Mouse (Mus musculus) forebrain, embryonic 13.5 days (tissue): Measurements from ENCODE around the gene Tamm41. TPM values are rescaled to one million over a fixed set of nuclear protein-coding genes. Genes with fewer than 3 reads are reported as not detected.

Experiments
- ATAC-seq: fragments of 200-750 bp; cut with Nextera tagmentation; 2 replicates; pipeline ENCODE4 v1.8.0; 2017
- H3K27ac ChIP-seq: fragments of 300-500 bp; sonication (generic); 2 replicates; pipeline ENCODE4 v1.5.1; 2015; ENCODE audit warnings: inconsistent platforms, mild to moderate bottlenecking, moderate library complexity
- H3K27me3 ChIP-seq: fragments of 300-500 bp; sonication (generic); 2 replicates; pipeline ENCODE4 v1.6.1; 2015; ENCODE audit warnings: mild to moderate bottlenecking, inconsistent platforms
- H3K36me3 ChIP-seq: fragments of 300-500 bp; sonication (generic); 2 replicates; pipeline ENCODE4 v1.6.1; 2015; ENCODE audit warnings: mild to moderate bottlenecking, inconsistent platforms; ENCODE audit not compliant: poor library complexity, severe bottlenecking
- H3K4me1 ChIP-seq: fragments of 300-500 bp; sonication (generic); 2 replicates; pipeline ENCODE4 v1.6.1; 2015; ENCODE audit warnings: inconsistent platforms
- H3K4me2 ChIP-seq: fragments of 300-500 bp; sonication (generic); 2 replicates; pipeline ENCODE4 v1.6.1; 2015; ENCODE audit warnings: inconsistent platforms, mild to moderate bottlenecking, moderate library complexity
- H3K4me3 ChIP-seq: fragments of 300-500 bp; sonication (generic); 2 replicates; pipeline ENCODE4 v1.5.1; 2015; ENCODE audit warnings: mild to moderate bottlenecking, inconsistent platforms
- H3K9ac ChIP-seq: fragments of 300-500 bp; sonication (generic); 2 replicates; pipeline ENCODE4 v1.6.1; 2015; ENCODE audit warnings: mild to moderate bottlenecking, inconsistent platforms
- H3K9me3 ChIP-seq: fragments of 300-500 bp; sonication (generic); replicated peaks from 2 replicates; pipeline ENCODE4 v1.6.1; 2016; ENCODE audit warnings: inconsistent platforms
- WGBS: fragments of 180-500 bp; shearing (Covaris S2); methylation state at CpG from one replicate; pipeline ENCODE4 v1.1.7; 2015; 5-methylcytosine and 5-hydroxymethylcytosine counted together
- polyA plus RNA-seq: library from polyadenylated mRNA; unstranded; fragments of >200 nt; fragmentation: Nextera tagmentation; extraction: Ambion mirVana; gene quantifications from 2 replicates; pipeline ENCODE4 v1.2.1, GENCODE M21; 2015

Gene Tamm41
- polyA plus RNA-seq, 1 experiment from 2014 or later, result 70.9 TPM

GRCm38 (mm10) chr6:115049015-115049414 is 11.3 kb upstream of the Tamm41 start:
- Histone ChIP-seq H3K27me3 (no peaks in the 10 kb centered on the region), H3K4me2 (no peak overlapping the region), H3K9ac (no peak overlapping the region), H3K4me3 (no peak overlapping the region), H3K4me1 (peaks cover 2% of the 10 kb centered on the region), H3K9me3 (no peaks in the 10 kb centered on the region), H3K27ac (no peak overlapping the region), H3K36me3 (no peaks in the 10 kb centered on the region)
- ATAC-seq, result no peak
- 24% methylated on average over 4 of the region's 4 CpGs for WGBS

GRCm38 (mm10) chr6:115047816-115048215 is 10.1 kb upstream of the Tamm41 start:
- no peak overlapping the region for H3K27ac ChIP-seq
- no peak for ATAC-seq
- no peak overlapping the region for H3K4me3 ChIP-seq
- no peaks in the 10 kb centered on the region for H3K9me3 ChIP-seq
- no peak overlapping the region for H3K4me2 ChIP-seq
- H3K9ac ChIP-seq, result no peak overlapping the region
- WGBS, result 42% methylated on average over 2 of the region's 2 CpGs
- H3K4me1 ChIP-seq, result peaks cover 13% of the 10 kb centered on the region
- no peaks in the 10 kb centered on the region for H3K36me3 ChIP-seq
- no peaks in the 10 kb centered on the region for H3K27me3 ChIP-seq

GRCm38 (mm10) chr6:115046064-115046463 is 8.4 kb upstream of the Tamm41 start:
- no peak overlapping the region for H3K4me2 ChIP-seq
- H3K27me3 ChIP-seq, result no peaks in the 10 kb centered on the region
- H3K9me3 ChIP-seq, result no peaks in the 10 kb centered on the region
- no peak for ATAC-seq
- peaks cover 18% of the 10 kb centered on the region for H3K4me1 ChIP-seq
- no peak overlapping the region for H3K9ac ChIP-seq
- H3K36me3 ChIP-seq, result no peaks in the 10 kb centered on the region
- WGBS, result 65% methylated on average over 1 of the region's 1 CpGs
- no peak overlapping the region for H3K27ac ChIP-seq
- H3K4me3 ChIP-seq, result no peak overlapping the region

GRCm38 (mm10) chr6:115044709-115045108 is 7.0 kb upstream of the Tamm41 start:
- Histone ChIP-seq H3K9me3 (no peaks in the 10 kb centered on the region), H3K36me3 (no peaks in the 10 kb centered on the region), H3K4me1 (peaks cover 18% of the 10 kb centered on the region), H3K27ac (peak overlapping the region; percentile 70), H3K4me2 (no peak overlapping the region), H3K9ac (no peak overlapping the region), H3K27me3 (no peaks in the 10 kb centered on the region), H3K4me3 (no peak overlapping the region)
- WGBS, result 56% methylated on average over 1 of the region's 1 CpGs
- no peak for ATAC-seq

- Histone ChIP-seq H3K27me3 (no peaks in the 10 kb centered on the region; the same call in 1 of the 2 replicates), H3K36me3 (no peaks in the 10 kb centered on the region), H3K9ac (no peak overlapping the region), H3K4me2 (no peak overlapping the region), H3K4me1 (peaks cover 18% of the 10 kb centered on the region), H3K4me3 (no peak overlapping the region), H3K27ac (peak overlapping the region; percentile 70), H3K9me3 (no peaks in the 10 kb centered on the region)
- peak; percentile 92 for ATAC-seq
- WGBS, result 46% methylated on average over 14 of the region's 14 CpGs
These were observed 6.2 kb upstream of the Tamm41 start for GRCm38 (mm10) chr6:115043657-115044500.

- H3K9ac ChIP-seq, result no peak overlapping the region
- H3K4me2 ChIP-seq, result no peak overlapping the region
- WGBS, result 68% methylated on average over 10 of the region's 10 CpGs
- 0 out of 2 replicates have a peak overlapping the region, but pooled peaks have one; percentile 31 for H3K27ac ChIP-seq
- no peaks in the 10 kb centered on the region; the same call in 1 of the 2 replicates for H3K27me3 ChIP-seq
- H3K9me3 ChIP-seq, result no peaks in the 10 kb centered on the region
- no peak for ATAC-seq
- peaks cover 18% of the 10 kb centered on the region for H3K4me1 ChIP-seq
- no peaks in the 10 kb centered on the region for H3K36me3 ChIP-seq
- H3K4me3 ChIP-seq, result no peak overlapping the region
These were observed 4.9 kb upstream of the Tamm41 start for GRCm38 (mm10) chr6:115042609-115043008.

- H3K27ac ChIP-seq, result no peak overlapping the region
- no peak overlapping the region for H3K9ac ChIP-seq
- no peaks in the 10 kb centered on the region for H3K9me3 ChIP-seq
- no peak for ATAC-seq
- no peaks in the 10 kb centered on the region for H3K27me3 ChIP-seq
- peaks cover 17% of the 10 kb centered on the region for H3K4me1 ChIP-seq
- no peak overlapping the region for H3K4me2 ChIP-seq
- no peak overlapping the region for H3K4me3 ChIP-seq
- WGBS, result 96% methylated on average over 5 of the region's 5 CpGs
- H3K36me3 ChIP-seq, result peaks cover 54% of the 10 kb centered on the region
These were observed 4.2 kb downstream of the Tamm41 start for GRCm38 (mm10) chr6:115033441-115033840.

GRCm38 (mm10) chr6:115030098-115030497 is 7.6 kb downstream of the Tamm41 start:
- no peaks in the 10 kb centered on the region for H3K27me3 ChIP-seq
- WGBS, result 83% methylated on average over 2 of the region's 2 CpGs
- H3K36me3 ChIP-seq, result peaks cover 67% of the 10 kb centered on the region
- no peak overlapping the region for H3K4me3 ChIP-seq
- peaks cover 14% of the 10 kb centered on the region; the same call in 1 of the 2 replicates for H3K4me1 ChIP-seq
- no peaks in the 10 kb centered on the region for H3K9me3 ChIP-seq
- no peak overlapping the region for H3K27ac ChIP-seq
- ATAC-seq, result no peak
- H3K9ac ChIP-seq, result no peak overlapping the region
- no peak overlapping the region for H3K4me2 ChIP-seq

- H3K4me3 ChIP-seq, result no peak overlapping the region
- no peak for ATAC-seq
- 85% methylated on average over 2 of the region's 2 CpGs for WGBS
- no peak overlapping the region for H3K4me2 ChIP-seq
- H3K36me3 ChIP-seq, result peaks cover 69% of the 10 kb centered on the region
- H3K9me3 ChIP-seq, result no peaks in the 10 kb centered on the region
- no peaks in the 10 kb centered on the region for H3K27me3 ChIP-seq
- no peak overlapping the region for H3K27ac ChIP-seq
- H3K4me1 ChIP-seq, result peaks cover 14% of the 10 kb centered on the region; the same call in 1 of the 2 replicates
- H3K9ac ChIP-seq, result no peak overlapping the region
These were observed 8.4 kb downstream of the Tamm41 start for GRCm38 (mm10) chr6:115029248-115029647.

GRCm38 (mm10) chr6:115027485-115027992 is 10.1 kb downstream of the Tamm41 start:
- Histone ChIP-seq H3K36me3 (peaks cover 69% of the 10 kb centered on the region), H3K9ac (no peak overlapping the region), H3K27ac (peak overlapping the region; percentile 42; the same call in 1 of the 2 replicates), H3K9me3 (no peaks in the 10 kb centered on the region), H3K4me1 (peaks cover 14% of the 10 kb centered on the region; the same call in 1 of the 2 replicates), H3K4me2 (no peak overlapping the region), H3K27me3 (no peaks in the 10 kb centered on the region), H3K4me3 (no peak overlapping the region)
- 60% methylated on average over 14 of the region's 14 CpGs for WGBS
- ATAC-seq, result peak; percentile 67

GRCm38 (mm10) chr6:115022876-115023275 is 14.8 kb downstream of the Tamm41 start:
- WGBS, result 81% methylated on average over 9 of the region's 9 CpGs
- Histone ChIP-seq H3K4me2 (no peak overlapping the region), H3K4me3 (no peak overlapping the region), H3K4me1 (peaks cover 10% of the 10 kb centered on the region; the same call in 1 of the 2 replicates), H3K27ac (no peak overlapping the region), H3K27me3 (no peaks in the 10 kb centered on the region), H3K9me3 (no peaks in the 10 kb centered on the region), H3K9ac (no peak overlapping the region), H3K36me3 (peaks cover 78% of the 10 kb centered on the region)
- no peak for ATAC-seq

- no peak overlapping the region for H3K4me3 ChIP-seq
- WGBS, result 88% methylated on average over 13 of the region's 13 CpGs
- H3K27me3 ChIP-seq, result no peaks in the 10 kb centered on the region
- no peaks in the 10 kb centered on the region for H3K9me3 ChIP-seq
- no peak overlapping the region for H3K9ac ChIP-seq
- H3K27ac ChIP-seq, result no peak overlapping the region
- no peaks in the 10 kb centered on the region for H3K4me1 ChIP-seq
- peaks cover 77% of the 10 kb centered on the region for H3K36me3 ChIP-seq
- no peak overlapping the region for H3K4me2 ChIP-seq
- ATAC-seq, result no peak
These were observed 22.2 kb downstream of the Tamm41 start for GRCm38 (mm10) chr6:115015461-115015860.
